Mouse (Mus musculus): Measurements from ENCODE around the gene Galnt7.

The Galnt7 gene

DNA sequence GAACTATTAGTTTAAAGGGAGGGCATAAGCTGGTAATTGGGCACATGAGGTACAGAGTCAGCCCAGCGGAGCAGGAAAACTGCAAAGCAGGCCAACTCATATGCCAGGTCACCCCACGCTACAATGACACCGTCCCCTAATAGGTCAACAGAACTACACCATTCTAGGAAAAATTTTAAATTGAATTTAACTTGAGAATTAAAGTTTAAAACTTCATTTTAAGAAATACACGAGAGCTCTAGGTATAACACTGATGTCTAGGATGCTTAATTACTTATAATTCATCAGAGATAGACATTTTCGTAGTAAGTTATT, 67.7 kb downstream of the Galnt7 start:
- no peak for DNase-seq (ENCODE audit: low read depth, low spot score)

GRCm38 (mm10) chr8:57584416-57585127, 68.3 kb downstream of the Galnt7 start:
- no peak for DNase-seq (ENCODE audit: low read depth, low spot score)

DNA sequence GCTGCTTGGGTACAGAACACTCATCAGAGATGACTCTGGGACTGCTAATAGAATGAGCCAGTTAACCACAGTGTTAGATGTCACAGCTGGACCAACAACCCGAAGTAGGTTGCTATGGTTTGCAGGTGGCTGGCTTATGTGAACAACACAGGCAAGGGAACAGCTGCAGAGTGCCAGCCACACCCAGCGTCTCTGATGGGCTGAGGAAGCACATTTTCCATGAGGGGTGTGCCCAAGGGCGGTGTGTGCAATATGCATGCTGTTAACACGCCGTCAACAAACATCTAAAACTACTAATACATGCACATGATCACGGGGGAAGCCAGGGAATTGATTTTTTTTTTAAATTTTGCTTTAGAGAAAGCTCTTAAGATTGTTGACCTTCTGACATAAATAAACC, 73.0 kb downstream of the Galnt7 start:
- no peak for DNase-seq (ENCODE audit: low read depth, low spot score)

DNA sequence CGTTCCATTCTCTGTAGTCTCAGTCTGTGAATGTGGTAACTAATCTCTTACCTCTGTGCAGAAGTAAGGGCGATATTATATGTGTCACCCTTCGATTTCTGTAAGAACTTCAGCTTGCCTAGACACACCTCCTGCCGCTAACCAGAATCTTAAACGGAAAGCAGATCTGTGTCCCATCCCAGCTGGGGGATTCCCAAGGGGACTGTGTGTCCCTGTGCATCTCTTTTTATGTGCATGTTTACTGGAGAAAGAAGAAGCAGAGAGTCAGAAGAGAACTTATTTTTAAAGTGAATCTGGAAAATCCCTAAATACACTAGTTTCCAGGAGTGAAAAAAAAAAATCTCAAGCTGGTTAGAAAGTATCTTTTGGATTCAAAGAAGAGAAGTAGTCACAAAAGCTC, 75.5 kb downstream of the Galnt7 start:
- DNase-seq (ENCODE audit: low read depth, low spot score) = no peak

DNA sequence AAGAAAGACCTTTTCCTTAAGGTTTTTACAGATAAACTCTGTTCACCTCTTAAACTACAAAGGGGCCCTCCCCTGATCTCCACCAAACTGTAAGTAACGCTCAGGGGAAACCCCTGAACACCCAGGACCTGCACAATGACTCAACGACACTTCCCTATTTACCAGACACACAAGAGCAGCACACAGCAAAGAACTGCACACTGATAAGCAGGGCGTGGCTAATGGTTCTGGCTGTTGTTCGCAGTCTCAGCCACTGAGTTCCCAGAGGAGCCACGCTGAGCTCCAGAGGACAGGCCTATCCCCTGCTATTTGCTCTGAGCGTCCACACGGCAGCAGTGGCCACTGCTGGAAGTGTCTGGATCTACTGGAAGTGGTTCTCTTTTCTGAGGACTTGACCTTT, 76.6 kb downstream of the Galnt7 start:
- no peak for DNase-seq (ENCODE audit: low read depth, low spot score)

GRCm38 (mm10) chr8:57575336-57575735, 77.5 kb downstream of the Galnt7 start:
- no peak for DNase-seq (ENCODE audit: low read depth, low spot score)

GRCm38 (mm10) chr8:57574398-57574797, 78.4 kb downstream of the Galnt7 start:
- peak; percentile 60 for DNase-seq (ENCODE audit: low read depth, low spot score)

GRCm38 (mm10) chr8:57573844-57574243, 79.0 kb downstream of the Galnt7 start:
- DNase-seq (ENCODE audit: low read depth, low spot score) = no peak

- no peak for DNase-seq (ENCODE audit: low read depth, low spot score)
Measured at GRCm38 (mm10) chr8:57569886-57570285, 82.9 kb downstream of the Galnt7 start.

GRCm38 (mm10) chr8:57569400-57569795, 83.4 kb downstream of the Galnt7 start:
- no peak for DNase-seq (ENCODE audit: low read depth, low spot score)

- DNase-seq (ENCODE audit: low read depth, low spot score) = no peak
Measured at GRCm38 (mm10) chr8:57568633-57569399, 84.0 kb downstream of the Galnt7 start.

DNA sequence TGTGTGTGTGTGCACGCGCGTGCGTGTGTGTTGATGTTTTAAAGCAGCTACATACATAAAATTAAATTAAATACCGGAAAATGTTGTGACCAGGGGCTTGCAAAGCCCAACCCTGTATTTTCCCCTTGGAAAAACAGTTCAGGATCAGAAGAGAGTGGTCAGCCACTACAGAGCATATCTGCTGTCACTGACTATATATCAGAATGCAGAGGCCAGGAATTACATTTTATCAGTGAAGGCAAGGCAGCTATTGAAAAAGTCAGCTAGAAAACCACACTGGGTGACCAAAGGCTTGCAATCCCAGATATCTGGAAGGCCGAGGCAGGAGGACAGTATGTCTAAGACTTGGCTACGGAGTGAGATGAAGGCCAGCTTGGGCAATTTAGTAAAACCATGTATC, 84.8 kb downstream of the Galnt7 start:
- no peak for DNase-seq (ENCODE audit: low read depth, low spot score)

DNA sequence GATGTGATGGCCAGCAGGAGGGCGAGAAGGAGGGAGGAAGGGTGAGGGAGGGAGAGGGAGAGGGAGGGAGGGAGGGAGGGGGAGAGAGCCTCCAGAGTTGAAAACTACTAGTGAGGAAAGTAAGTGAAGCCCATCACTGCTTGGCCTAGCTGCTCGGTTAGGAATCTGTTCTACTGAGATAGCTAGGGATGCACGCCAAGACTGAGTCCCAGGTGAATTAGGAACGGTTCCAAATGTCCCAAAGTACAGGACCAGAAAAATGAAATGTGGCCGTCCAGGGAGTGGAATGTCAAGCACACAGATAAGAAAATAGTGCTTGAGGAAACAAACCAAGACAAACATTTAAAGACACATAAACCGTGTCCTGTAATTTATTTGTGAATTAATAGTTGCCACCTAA, 87.8 kb downstream of the Galnt7 start:
- no peak for DNase-seq (ENCODE audit: low read depth, low spot score)

DNA sequence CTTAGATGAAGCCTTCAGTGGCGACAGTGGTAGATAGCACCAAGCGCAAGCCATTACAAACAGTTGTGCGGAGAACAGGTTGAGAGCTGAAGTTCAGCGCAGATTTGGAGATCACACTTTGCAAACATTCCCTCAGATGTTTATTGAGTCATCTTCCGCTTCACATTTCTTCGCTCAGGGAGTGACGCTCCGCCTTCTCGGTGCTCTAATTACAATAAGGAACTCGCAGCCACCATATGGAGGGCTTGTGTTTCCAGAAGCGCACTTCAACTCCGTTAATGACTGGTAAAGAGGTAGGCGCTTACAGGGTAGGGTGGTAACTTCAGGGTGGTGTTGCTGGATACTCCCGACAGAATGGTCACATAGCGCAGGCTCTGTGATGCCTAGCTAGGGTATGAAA, 89.1 kb downstream of the Galnt7 start:
- no peak for DNase-seq (ENCODE audit: low read depth, low spot score)

DNA sequence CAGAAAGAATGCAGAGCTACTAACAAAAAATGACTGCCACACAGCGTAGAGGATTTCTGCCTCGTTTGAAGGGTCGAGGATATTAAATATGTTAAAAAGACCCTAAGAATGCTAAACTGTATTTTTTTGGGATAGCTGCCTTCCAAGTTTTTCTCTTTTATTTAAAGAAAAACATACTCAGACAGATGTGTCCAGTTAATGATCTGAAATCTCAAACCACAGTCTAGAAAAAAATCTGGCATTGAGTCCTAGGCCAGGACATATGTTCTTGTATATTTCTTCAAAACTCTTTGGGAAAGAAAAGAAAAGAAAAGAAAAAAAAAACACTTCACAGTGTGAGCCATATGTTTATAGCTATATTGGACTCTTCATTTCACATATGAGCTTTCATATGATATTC, 90.1 kb downstream of the Galnt7 start:
- no peak for DNase-seq (ENCODE audit: low read depth, low spot score)

- no peak for DNase-seq (ENCODE audit: low read depth, low spot score)
Measured at GRCm38 (mm10) chr8:57560926-57561325, 91.9 kb downstream of the Galnt7 start.

DNA sequence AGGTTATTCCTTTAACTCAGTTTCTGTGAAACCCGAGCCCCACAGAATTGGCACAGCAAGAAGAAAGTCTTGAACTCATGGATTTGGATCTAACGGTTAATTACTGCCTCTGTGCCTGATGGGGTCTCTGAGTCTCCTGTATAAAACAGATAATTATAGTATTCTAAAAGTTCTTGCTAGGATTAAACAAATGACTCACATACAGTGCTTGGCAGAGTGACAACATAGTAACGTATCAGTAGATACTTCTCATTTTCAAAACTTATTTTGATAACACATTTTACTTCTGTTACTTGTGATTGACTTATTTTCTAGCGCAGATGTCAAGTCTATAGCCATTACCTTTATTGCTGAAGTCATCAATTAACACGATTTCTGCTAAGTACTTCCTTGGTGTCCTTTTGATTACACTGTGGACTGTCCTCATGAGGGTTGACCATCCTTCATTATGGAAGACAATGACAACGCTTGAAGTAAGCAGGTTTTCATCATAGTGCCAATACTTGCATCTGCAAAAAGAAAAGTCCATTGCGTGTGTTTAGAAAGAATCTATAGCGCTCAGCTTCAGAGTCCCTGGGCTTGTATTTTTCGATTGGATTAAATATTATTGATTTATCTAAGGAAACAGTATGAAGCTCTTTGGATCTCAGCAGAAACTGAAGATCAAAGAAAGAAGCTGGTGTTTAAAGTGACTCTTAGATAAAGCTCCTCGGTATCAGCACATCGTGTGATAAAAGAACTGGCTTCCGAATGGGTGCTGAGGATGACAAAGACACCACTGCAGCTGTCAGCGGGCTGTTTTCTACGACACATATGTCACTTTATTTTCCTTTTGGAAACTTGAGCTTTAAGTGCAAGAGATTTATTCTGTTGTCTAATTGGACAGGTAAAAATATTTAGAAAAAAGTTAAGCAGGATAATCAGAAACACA, 100.5 kb downstream of the Galnt7 start:
- DNase-seq (ENCODE audit: low read depth, low spot score) = no peak

DNA sequence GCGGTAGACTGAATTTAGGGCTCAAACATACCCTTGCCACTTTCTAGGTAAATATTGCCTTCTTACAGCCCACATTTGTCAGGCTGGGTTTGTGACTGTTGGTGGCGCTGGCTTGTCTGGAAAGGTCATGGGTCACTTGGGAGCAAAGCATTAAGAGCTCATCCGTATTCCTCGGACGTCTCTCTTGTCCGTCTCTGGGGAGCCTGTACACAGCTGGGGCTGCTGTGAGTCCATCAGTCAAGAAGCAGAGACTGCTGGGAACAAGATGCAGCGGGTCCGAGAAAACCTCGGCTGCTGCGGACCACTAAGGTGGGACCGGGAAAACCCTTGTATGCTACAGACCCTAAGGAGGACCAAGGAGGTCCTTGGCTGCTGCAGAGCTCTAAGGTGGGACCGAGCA, 105.3 kb downstream of the Galnt7 start:
- DNase-seq (ENCODE audit: low read depth, low spot score) = no peak

- DNase-seq (ENCODE audit: low read depth, low spot score) = no peak
Measured at GRCm38 (mm10) chr8:57546834-57547233, 106.0 kb downstream of the Galnt7 start.

DNA sequence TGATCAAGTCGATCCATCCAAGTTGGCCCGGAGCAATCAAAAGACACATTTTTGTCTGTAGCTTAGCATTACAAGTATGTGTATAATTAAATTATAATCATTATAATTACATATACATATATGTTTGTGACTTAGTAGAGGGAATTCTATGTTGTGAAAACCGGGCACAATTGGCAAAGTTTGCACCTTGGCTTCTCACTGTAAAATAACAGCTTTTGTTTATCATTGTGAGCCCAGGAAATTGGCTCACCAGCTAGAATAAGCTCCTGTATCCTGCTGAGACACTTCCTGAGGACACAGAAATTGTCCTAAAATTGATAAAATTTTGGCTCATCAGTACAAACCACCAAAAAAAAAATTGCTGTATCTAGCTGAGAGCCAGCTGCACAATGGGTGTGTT, 106.4 kb downstream of the Galnt7 start:
- DNase-seq (ENCODE audit: low read depth, low spot score) = no peak

- DNase-seq (ENCODE audit: low read depth, low spot score) = no peak
Measured at GRCm38 (mm10) chr8:57541405-57541804, 111.4 kb downstream of the Galnt7 start.

- no peak for DNase-seq (ENCODE audit: low read depth, low spot score)
Measured at GRCm38 (mm10) chr8:57540951-57541350, 111.9 kb downstream of the Galnt7 start.

Data from forelimb bud, embryonic 11.5 days (tissue).